Mouse (Mus musculus) midbrain, embryonic 11.5 days (tissue): ENCODE data around the gene Atp2b2. TPM values are rescaled to one million over a fixed set of nuclear protein-coding genes. Genes with fewer than 3 reads are reported as not detected.

ENCODE experiments used
- ATAC-seq: fragments of 200-750 bp; cut with Nextera tagmentation; 2 replicates; pipeline ENCODE4 v1.8.0; 2017; ENCODE audit warnings: moderate TSS enrichment, moderate library complexity; ENCODE audit not compliant: low FRiP score
- DNase-seq: peaks from one replicate; pipeline ENCODE4 v3.0.0; 2015; ENCODE audit warnings: low spot score; ENCODE audit errors: missing footprints
- H3K27ac ChIP-seq: fragments of 300-500 bp; sonication (generic); 2 replicates; pipeline ENCODE4 v1.5.1; 2014; ENCODE audit warnings: low read depth, low read length
- H3K27me3 ChIP-seq: fragments of 300-500 bp; sonication (generic); 2 replicates; pipeline ENCODE4 v1.6.1; 2014; ENCODE audit warnings: mild to moderate bottlenecking, low read length, moderate library complexity, mixed read lengths; ENCODE audit not compliant: control insufficient read depth, insufficient read depth
- H3K36me3 ChIP-seq: fragments of 300-500 bp; sonication (generic); 2 replicates; pipeline ENCODE4 v1.6.1; 2014; ENCODE audit warnings: mild to moderate bottlenecking, low read length, moderate library complexity, mixed read lengths; ENCODE audit not compliant: control insufficient read depth, insufficient read depth
- H3K4me1 ChIP-seq: fragments of 300-500 bp; sonication (generic); 2 replicates; pipeline ENCODE4 v1.6.1; 2014; ENCODE audit warnings: low read length; ENCODE audit not compliant: control insufficient read depth, insufficient read depth
- H3K4me2 ChIP-seq: fragments of 300-500 bp; sonication (generic); 2 replicates; pipeline ENCODE4 v1.6.1; 2014; ENCODE audit warnings: mild to moderate bottlenecking, moderate library complexity
- H3K4me3 ChIP-seq: fragments of 300-500 bp; sonication (generic); 2 replicates; pipeline ENCODE4 v1.5.1; 2014; ENCODE audit warnings: low read depth, low read length
- H3K9ac ChIP-seq: fragments of 300-500 bp; sonication (generic); 2 replicates; pipeline ENCODE4 v1.6.1; 2014; ENCODE audit warnings: low read length
- H3K9me3 ChIP-seq: fragments of 300-500 bp; sonication (generic); 2 replicates; pipeline ENCODE4 v1.6.1; 2016; ENCODE audit warnings: low read length; ENCODE audit not compliant: control insufficient read depth
- whole genome bisulfite sequencing: fragments of 180-500 bp; shearing (Covaris S2); extraction: QIAGEN DNeasy Blood & Tissue Kit; methylation state at CpG from one replicate; pipeline ENCODE4 v1.1.7; 2014; 5-methylcytosine and 5-hydroxymethylcytosine counted together
- polyA plus RNA-seq: library from polyadenylated mRNA; unstranded; fragments of >200 nt; fragmentation: Nextera tagmentation; extraction: Ambion mirVana; gene quantifications from 2 replicates; pipeline ENCODE4 v1.2.1, GENCODE M21; 2014

The Atp2b2 gene
- polyA plus RNA-seq, 1 experiment from 2014 or later, result 1.7 TPM

DNA sequence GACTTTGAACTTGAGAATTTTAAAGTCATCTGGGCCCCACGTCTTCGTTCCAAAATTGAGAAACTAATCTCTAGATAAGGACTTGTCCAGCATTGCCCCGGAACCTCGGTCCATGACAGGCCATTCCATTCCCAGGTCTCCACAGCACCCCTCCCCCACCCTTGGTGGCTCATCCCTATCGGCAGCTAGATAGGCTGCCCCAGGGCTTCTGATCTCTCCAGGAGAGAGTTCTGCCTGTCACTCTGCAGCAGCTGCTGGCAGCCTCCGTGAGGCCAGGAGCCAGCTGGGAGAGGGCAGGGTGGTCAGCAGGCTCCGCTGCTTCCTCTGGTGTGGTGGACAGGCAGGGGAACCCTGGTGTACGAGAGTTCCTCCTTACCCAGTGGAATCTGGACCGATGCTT, 159.2 kb downstream of the Atp2b2 start:
- Histone ChIP-seq H3K27me3 (no peaks in the 10 kb centered on the region), H3K9me3 (no peaks in the 10 kb centered on the region), H3K27ac (no peak overlapping the region), H3K36me3 (no peaks in the 10 kb centered on the region), H3K4me3 (no peak overlapping the region), H3K9ac (no peak overlapping the region), H3K4me1 (peaks cover 2% of the 10 kb centered on the region; the same call in 1 of the 2 replicates), H3K4me2 (no peak overlapping the region)
- no peak for ATAC-seq
- DNase-seq, result no peak
- 54% methylated on average over 9 of the region's 9 CpGs for WGBS

DNA sequence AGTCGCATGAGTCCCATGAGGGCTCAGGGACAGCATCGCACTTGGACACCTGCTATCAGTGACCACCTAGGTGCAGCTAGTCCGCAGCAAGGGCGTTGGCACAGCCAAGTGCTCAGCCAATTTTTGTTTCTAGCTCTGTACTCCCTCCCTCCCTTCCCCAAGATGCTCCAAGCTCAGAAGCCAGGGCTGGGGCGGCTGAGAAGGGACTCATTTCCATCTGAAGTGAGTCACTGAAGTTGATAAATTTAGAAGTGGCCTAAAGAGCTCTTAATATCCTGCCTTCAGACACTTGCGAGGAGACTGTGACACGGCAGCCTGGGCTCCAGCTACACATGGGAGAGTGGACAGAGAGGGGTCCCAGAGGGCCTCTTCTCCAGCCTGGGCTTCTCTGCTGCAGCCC, 160.0 kb downstream of the Atp2b2 start:
- peaks cover 2% of the 10 kb centered on the region; the same call in 1 of the 2 replicates for H3K4me1 ChIP-seq
- 72% methylated on average over 7 of the region's 7 CpGs for WGBS
- ATAC-seq (no peak), DNase-seq (no peak)
- H3K27ac ChIP-seq, result no peak overlapping the region
- H3K4me2 ChIP-seq, result no peak overlapping the region
- no peak overlapping the region for H3K4me3 ChIP-seq
- no peaks in the 10 kb centered on the region for H3K9me3 ChIP-seq
- no peaks in the 10 kb centered on the region for H3K36me3 ChIP-seq
- no peak overlapping the region for H3K9ac ChIP-seq
- H3K27me3 ChIP-seq, result no peaks in the 10 kb centered on the region

DNA sequence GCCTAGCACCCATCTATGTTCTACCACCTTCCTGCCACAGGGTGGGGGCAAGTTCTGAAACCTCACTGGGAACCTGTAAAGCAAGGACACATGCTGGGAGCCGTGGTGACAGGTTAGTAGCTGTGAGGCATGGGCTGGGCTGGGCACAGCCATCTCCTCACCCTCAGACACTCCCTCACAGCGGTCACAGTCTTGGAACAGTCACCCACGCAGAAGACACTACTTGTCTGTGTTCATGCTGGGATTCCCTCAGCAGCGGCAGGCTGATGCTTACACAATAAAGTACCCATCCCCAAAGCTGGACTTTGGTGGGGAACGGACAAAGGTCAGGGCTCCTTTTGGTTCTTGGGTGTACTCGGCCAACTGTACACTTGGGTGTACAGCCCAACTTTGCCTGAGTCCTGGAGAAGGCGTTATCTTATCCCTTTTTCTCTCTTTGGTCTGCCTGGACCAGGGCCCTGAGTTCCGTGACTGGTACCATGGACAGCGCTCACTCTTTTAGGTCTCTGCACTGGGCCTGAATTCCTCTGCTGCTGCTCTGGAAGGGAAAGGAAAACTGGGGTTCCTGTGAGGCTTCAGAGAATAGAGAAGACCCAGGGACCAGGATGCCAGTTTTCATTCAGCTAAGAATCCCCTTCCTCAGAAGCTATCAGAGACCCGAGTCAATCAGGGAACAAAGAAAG, 160.7 kb downstream of the Atp2b2 start:
- WGBS, result 53% methylated on average over 10 of the region's 10 CpGs
- H3K9ac ChIP-seq, result no peak overlapping the region
- no peaks in the 10 kb centered on the region for H3K27me3 ChIP-seq
- H3K27ac ChIP-seq, result no peak overlapping the region
- H3K4me3 ChIP-seq, result no peak overlapping the region
- no peaks in the 10 kb centered on the region for H3K4me1 ChIP-seq
- no peaks in the 10 kb centered on the region for H3K36me3 ChIP-seq
- no peaks in the 10 kb centered on the region for H3K9me3 ChIP-seq
- H3K4me2 ChIP-seq, result no peak overlapping the region
- DNase-seq (no peak), ATAC-seq (no peak)

DNA sequence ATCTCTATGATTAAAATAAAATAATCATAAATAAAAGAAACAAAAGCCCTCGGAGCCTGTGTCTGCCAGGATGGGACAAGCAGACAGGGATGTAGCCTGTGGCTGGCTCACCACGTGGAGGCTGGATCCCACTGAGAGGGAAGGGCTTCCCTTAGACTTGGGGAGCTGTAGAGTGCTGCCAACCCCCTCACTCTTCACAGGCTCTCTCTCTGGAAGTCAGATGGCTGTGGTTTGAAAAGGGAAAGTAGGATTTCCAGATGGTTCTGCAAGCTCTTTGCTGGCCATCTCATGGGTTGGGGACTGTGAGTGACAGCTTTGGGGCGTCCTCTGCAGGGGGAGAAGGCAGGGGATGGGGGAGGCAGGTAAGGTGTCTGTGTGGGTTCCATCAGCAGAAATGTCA, 163.0 kb downstream of the Atp2b2 start:
- H3K36me3 ChIP-seq, result no peaks in the 10 kb centered on the region
- no peak overlapping the region for H3K9ac ChIP-seq
- DNase-seq, result no peak
- H3K4me2 ChIP-seq, result no peak overlapping the region
- no peaks in the 10 kb centered on the region for H3K4me1 ChIP-seq
- 58% methylated on average over 3 of the region's 3 CpGs for WGBS
- ATAC-seq, result no peak
- no peaks in the 10 kb centered on the region for H3K9me3 ChIP-seq
- no peak overlapping the region for H3K27ac ChIP-seq
- no peak overlapping the region for H3K4me3 ChIP-seq
- no peaks in the 10 kb centered on the region for H3K27me3 ChIP-seq

DNA sequence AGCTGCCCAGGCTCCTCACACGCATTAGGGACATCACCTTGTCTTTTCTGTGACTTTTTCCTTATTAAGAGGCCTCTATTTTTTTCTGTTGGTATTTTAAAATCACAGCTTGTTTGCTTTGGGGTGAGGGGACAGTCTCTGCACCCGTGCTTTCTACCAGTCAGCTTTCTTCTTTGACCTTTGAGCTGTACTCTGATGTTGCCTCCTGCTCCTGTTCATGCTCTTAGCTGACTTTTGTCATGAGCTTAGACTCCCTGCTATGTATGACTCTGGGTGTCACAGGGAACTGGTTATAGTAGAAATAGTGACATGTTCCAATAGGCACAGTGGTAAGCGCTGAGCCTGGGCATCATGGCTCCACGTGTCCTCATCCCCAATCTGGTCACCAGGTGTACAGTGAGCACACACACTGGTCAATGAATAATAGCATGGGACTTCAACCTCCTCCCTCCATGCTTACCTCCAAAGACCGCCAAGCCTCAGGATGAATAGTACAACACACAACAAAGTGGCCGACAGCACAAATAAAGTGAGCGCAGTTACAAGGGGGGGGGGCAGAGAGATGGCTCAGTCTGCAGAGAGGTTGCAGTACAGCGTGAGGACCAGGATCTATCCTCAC, 163.8 kb downstream of the Atp2b2 start:
- ATAC-seq (no peak), DNase-seq (no peak)
- Histone ChIP-seq H3K36me3 (no peaks in the 10 kb centered on the region), H3K4me3 (no peak overlapping the region), H3K9me3 (no peaks in the 10 kb centered on the region), H3K27ac (no peak overlapping the region), H3K27me3 (no peaks in the 10 kb centered on the region), H3K4me1 (no peaks in the 10 kb centered on the region), H3K4me2 (no peak overlapping the region), H3K9ac (no peak overlapping the region)
- WGBS, result 87% methylated on average over 8 of the region's 8 CpGs

DNA sequence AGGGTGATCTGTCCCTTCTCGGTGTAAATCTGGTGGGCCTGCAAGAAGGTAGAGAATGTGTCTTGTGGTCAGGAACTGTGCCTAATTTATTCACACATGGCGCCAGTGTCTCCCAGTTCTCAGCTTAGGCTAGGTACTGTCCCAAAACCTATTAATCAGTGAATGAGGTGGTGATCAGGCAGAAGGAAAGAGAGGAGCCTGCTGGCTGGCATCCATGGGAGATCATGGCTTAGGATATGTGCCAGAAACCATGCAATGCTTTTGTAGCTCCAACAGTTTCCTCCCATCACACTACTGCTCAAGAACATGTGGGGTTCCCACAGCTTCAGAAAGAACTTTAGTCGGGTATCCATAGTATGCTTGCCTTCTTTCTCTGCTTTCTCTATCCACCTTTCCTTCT, 165.8 kb downstream of the Atp2b2 start:
- ATAC-seq, result no peak
- WGBS, result 82% methylated on average over 3 of the region's 3 CpGs

DNA sequence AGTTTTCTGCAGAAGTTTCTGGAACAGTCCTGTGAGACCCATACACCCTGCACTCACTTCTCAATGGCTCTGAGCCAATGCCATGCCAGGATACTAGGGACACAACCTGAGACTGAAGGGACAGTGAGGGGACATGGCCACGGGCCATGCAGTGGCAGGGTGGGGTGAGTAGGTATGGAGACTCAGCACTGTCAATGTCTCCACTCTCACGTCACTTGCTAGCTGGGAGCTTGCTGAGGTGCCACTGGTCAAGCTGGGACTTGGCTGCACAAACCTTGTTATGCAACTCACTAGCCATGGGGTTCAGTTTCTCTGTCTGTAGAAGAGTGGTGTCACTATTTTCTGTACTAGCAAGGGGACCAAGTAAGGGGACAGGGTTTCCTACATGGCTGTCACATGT, 167.2 kb downstream of the Atp2b2 start:
- 71% methylated on average over 2 of the region's 2 CpGs for WGBS

More for the DNA sequence above, 165.8 kb downstream of the Atp2b2 start:
- no peak overlapping the region for H3K4me3 ChIP-seq
- H3K27me3 ChIP-seq, result no peaks in the 10 kb centered on the region
- DNase-seq, result no peak
- H3K36me3 ChIP-seq, result no peaks in the 10 kb centered on the region
- no peaks in the 10 kb centered on the region for H3K4me1 ChIP-seq
- no peaks in the 10 kb centered on the region for H3K9me3 ChIP-seq
- H3K27ac ChIP-seq, result no peak overlapping the region
- no peak overlapping the region for H3K4me2 ChIP-seq
- H3K9ac ChIP-seq, result no peak overlapping the region

DNA sequence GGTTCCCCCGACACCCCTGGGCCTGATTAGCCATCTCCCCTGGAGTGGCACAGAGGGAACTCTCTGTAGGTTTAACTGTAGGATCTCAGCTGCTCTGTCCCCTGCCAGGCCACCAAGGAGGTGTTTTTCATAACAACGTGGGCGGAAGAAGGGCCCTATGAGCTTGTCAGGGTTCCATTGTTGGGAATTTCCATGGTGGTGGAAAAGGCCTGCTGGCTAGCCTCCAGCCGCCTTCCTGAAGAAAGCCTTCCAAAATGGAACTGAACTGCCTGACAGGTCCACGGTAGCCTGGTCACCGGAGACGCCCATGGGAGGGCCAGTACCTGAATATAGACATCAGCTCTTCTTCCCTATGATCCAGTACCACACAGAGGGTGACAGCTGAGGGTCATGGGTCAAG, 169.8 kb downstream of the Atp2b2 start:
- Histone ChIP-seq H3K9me3 (no peaks in the 10 kb centered on the region), H3K9ac (no peak overlapping the region), H3K4me2 (no peak overlapping the region), H3K4me3 (no peak overlapping the region), H3K27ac (no peak overlapping the region), H3K36me3 (no peaks in the 10 kb centered on the region), H3K27me3 (no peaks in the 10 kb centered on the region), H3K4me1 (no peaks in the 10 kb centered on the region)
- DNase-seq (no peak), ATAC-seq (no peak)
- 55% methylated on average over 7 of the region's 7 CpGs for WGBS

More for the DNA sequence above, 167.2 kb downstream of the Atp2b2 start:
- no peak for DNase-seq
- Histone ChIP-seq H3K9ac (no peak overlapping the region), H3K9me3 (no peaks in the 10 kb centered on the region), H3K4me1 (no peaks in the 10 kb centered on the region), H3K4me2 (no peak overlapping the region), H3K4me3 (no peak overlapping the region), H3K27me3 (no peaks in the 10 kb centered on the region), H3K27ac (no peak overlapping the region), H3K36me3 (no peaks in the 10 kb centered on the region)
- ATAC-seq, result no peak

DNA sequence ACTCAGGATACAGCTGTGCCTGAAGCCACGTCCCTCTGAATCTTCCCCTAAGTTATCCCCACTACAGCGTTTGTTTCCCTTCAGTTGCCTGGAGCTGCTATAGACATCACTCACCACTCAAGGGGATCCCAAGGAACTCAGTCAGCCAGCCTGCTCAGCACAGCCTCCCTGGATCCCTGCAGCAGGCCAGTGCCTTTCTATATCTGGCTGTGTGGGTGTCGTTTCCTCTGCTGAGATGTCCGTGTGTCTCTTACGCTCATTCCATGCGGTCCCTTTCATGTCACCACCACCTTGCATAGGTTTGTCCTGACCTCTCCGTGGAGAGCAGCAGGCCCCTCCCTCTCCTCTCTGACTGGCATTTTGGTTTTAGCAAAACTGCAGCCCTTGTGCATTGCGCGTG, 171.6 kb downstream of the Atp2b2 start:
- no peaks in the 10 kb centered on the region for H3K27me3 ChIP-seq
- no peak overlapping the region for H3K9ac ChIP-seq
- ATAC-seq (no peak), DNase-seq (no peak)
- H3K4me1 ChIP-seq, result no peaks in the 10 kb centered on the region
- H3K4me3 ChIP-seq, result no peak overlapping the region
- H3K36me3 ChIP-seq, result no peaks in the 10 kb centered on the region
- H3K27ac ChIP-seq, result no peak overlapping the region
- WGBS, result 81% methylated on average over 9 of the region's 9 CpGs
- no peak overlapping the region for H3K4me2 ChIP-seq
- H3K9me3 ChIP-seq, result no peaks in the 10 kb centered on the region
